Mouse (Mus musculus) lung, postnatal 0 days (tissue): ENCODE measurements around the gene Gtf2a2. TPM values are rescaled to one million over a fixed set of nuclear protein-coding genes. Genes with fewer than 3 reads are reported as not detected.

ENCODE experiments used
- ATAC-seq: fragments of 200-750 bp; cut with Nextera tagmentation; 2 replicates; pipeline ENCODE4 v1.8.0; 2017; ENCODE audit warnings: moderate library complexity
- DNase-seq: peaks from one replicate; pipeline ENCODE4 v3.0.0-alpha.2; 2016; ENCODE audit warnings: low spot score
- H3K27ac ChIP-seq: fragments of 300-500 bp; sonication (generic); 2 replicates; pipeline ENCODE4 v1.5.1; 2014; ENCODE audit warnings: antibody characterized with exemption, mild to moderate bottlenecking, low read length, mixed read lengths
- H3K27me3 ChIP-seq: fragments of 300-500 bp; sonication (generic); replicated peaks from 2 replicates; pipeline ENCODE4 v1.6.1; 2014; ENCODE audit warnings: low read length, mixed read lengths; ENCODE audit not compliant: insufficient read depth
- H3K36me3 ChIP-seq: fragments of 300-500 bp; sonication (generic); 2 replicates; pipeline ENCODE4 v1.6.1; 2014; ENCODE audit warnings: low read length, mixed read lengths; ENCODE audit not compliant: insufficient read depth
- H3K4me1 ChIP-seq: fragments of 300-500 bp; sonication (generic); 2 replicates; pipeline ENCODE4 v1.6.1; 2014; ENCODE audit warnings: antibody characterized with exemption, low read depth, low read length, mixed read lengths; ENCODE audit not compliant: insufficient read depth
- H3K4me2 ChIP-seq: fragments of 300-500 bp; sonication (generic); replicated peaks from 2 replicates; pipeline ENCODE4 v1.6.1; 2014; ENCODE audit warnings: low read depth, mild to moderate bottlenecking, low read length, moderate library complexity, mixed read lengths
- H3K4me3 ChIP-seq: fragments of 300-500 bp; sonication (generic); 2 replicates; pipeline ENCODE4 v1.5.1; 2014; ENCODE audit warnings: low read depth, low read length
- H3K9ac ChIP-seq: fragments of 300-500 bp; sonication (generic); replicated peaks from 2 replicates; pipeline ENCODE4 v1.6.1; 2014; ENCODE audit warnings: low read depth, mild to moderate bottlenecking
- H3K9me3 ChIP-seq: fragments of 300-500 bp; sonication (generic); 2 replicates; pipeline ENCODE4 v1.6.1; 2016; ENCODE audit warnings: low read length, mixed read lengths
- CTCF ChIP-seq: IDR thresholded peaks from 2 replicates; pipeline ENCODE4 v1.5.1; 2016; ENCODE audit warnings: antibody characterized with exemption, mild to moderate bottlenecking
- EP300 ChIP-seq: IDR thresholded peaks from 2 replicates; pipeline ENCODE4 v1.6.1; 2016; ENCODE audit warnings: antibody characterized with exemption, mild to moderate bottlenecking, control low read depth
- WGBS: fragments of 180-500 bp; shearing (Covaris S2); extraction: QIAGEN DNeasy Blood & Tissue Kit; methylation state at CpG from one replicate; pipeline ENCODE4 v1.1.7; 2014; 5-methylcytosine and 5-hydroxymethylcytosine counted together
- polyA plus RNA-seq: library from polyadenylated mRNA; unstranded; fragments of >200 nt; fragmentation: Nextera tagmentation; extraction: Ambion mirVana; gene quantifications from 2 replicates; pipeline ENCODE4 v1.2.1, GENCODE M21; 2015

Gtf2a2 gene
- polyA plus RNA-seq, 1 experiment from 2014 or later, result 142 TPM

- H3K4me2 ChIP-seq, result no peak within 1 kb of the TSS
- H3K27me3 ChIP-seq, result 0 out of 2 replicates have a peak, but pooled peaks cover 3% of the 10 kb centered on the region
- H3K9me3 ChIP-seq, result no peaks in the 10 kb centered on the region
- WGBS, result 56% methylated on average over 7 of the region's 7 CpGs
- no peak within 1 kb of the TSS for H3K4me3 ChIP-seq
- no peak for TF ChIP-seq EP300
- no peak for TF ChIP-seq CTCF
- DNase-seq (no peak), ATAC-seq (no peak)
- no peaks in the 10 kb centered on the region for H3K36me3 ChIP-seq
- no peak within 1 kb of the TSS for H3K27ac ChIP-seq
- H3K4me1 ChIP-seq, result no peaks in the 10 kb centered on the region
- H3K9ac ChIP-seq, result no peak within 1 kb of the TSS
Observed at GRCm38 (mm10) chr9:70037988-70038387, 25.6 kb downstream of the Gtf2a2 start, which contains the start of gene Gcnt3. Gene Gcnt3, minus strand, starts transcription at chr9:70038088.

- Histone ChIP-seq H3K4me3 (no peak overlapping the region), H3K36me3 (no peaks in the 10 kb centered on the region), H3K9me3 (no peaks in the 10 kb centered on the region), H3K9ac (no peak overlapping the region), H3K4me2 (no peak overlapping the region), H3K4me1 (no peaks in the 10 kb centered on the region), H3K27ac (no peak overlapping the region), H3K27me3 (no peaks in the 10 kb centered on the region)
- TF ChIP-seq EP300 (no peak), CTCF (no peak)
- ATAC-seq (no peak), DNase-seq (no peak)
- 84% methylated on average over 6 of the region's 6 CpGs for WGBS
Observed at GRCm38 (mm10) chr9:70039597-70040385, 27.4 kb downstream of the Gtf2a2 start.

GRCm38 (mm10) chr9:70040570-70040969 lies 28.2 kb downstream of the Gtf2a2 start:
- H3K27me3 ChIP-seq, result no peaks in the 10 kb centered on the region
- H3K4me1 ChIP-seq, result no peaks in the 10 kb centered on the region
- no peak overlapping the region for H3K27ac ChIP-seq
- H3K9me3 ChIP-seq, result no peaks in the 10 kb centered on the region
- no peaks in the 10 kb centered on the region for H3K36me3 ChIP-seq
- WGBS, result 83% methylated on average over 11 of the region's 11 CpGs
- no peak overlapping the region for H3K4me2 ChIP-seq
- TF ChIP-seq CTCF (peak; percentile 13), EP300 (no peak)
- ATAC-seq (no peak), DNase-seq (no peak)
- H3K4me3 ChIP-seq, result no peak overlapping the region
- no peak overlapping the region for H3K9ac ChIP-seq

GRCm38 (mm10) chr9:70042137-70042536 lies 29.8 kb downstream of the Gtf2a2 start:
- no peaks in the 10 kb centered on the region for H3K4me1 ChIP-seq
- TF ChIP-seq CTCF, result no peak
- no peak for TF ChIP-seq EP300
- no peak overlapping the region for H3K27ac ChIP-seq
- no peaks in the 10 kb centered on the region for H3K36me3 ChIP-seq
- no peaks in the 10 kb centered on the region for H3K27me3 ChIP-seq
- H3K9me3 ChIP-seq, result no peaks in the 10 kb centered on the region
- no peak overlapping the region for H3K9ac ChIP-seq
- no peak overlapping the region for H3K4me3 ChIP-seq
- WGBS, result 86% methylated on average over 4 of the region's 4 CpGs
- ATAC-seq (no peak), DNase-seq (no peak)
- no peak overlapping the region for H3K4me2 ChIP-seq

GRCm38 (mm10) chr9:70042935-70043334 lies 30.6 kb downstream of the Gtf2a2 start:
- WGBS, result 75% methylated on average over 1 of the region's 1 CpGs
- no peaks in the 10 kb centered on the region for H3K27me3 ChIP-seq
- DNase-seq, result no peak
- H3K27ac ChIP-seq, result no peak overlapping the region
- no peaks in the 10 kb centered on the region for H3K9me3 ChIP-seq
- TF ChIP-seq EP300, result no peak
- TF ChIP-seq CTCF, result no peak
- no peak for ATAC-seq
- H3K9ac ChIP-seq, result no peak overlapping the region
- H3K4me3 ChIP-seq, result no peak overlapping the region
- H3K36me3 ChIP-seq, result no peaks in the 10 kb centered on the region
- H3K4me1 ChIP-seq, result no peaks in the 10 kb centered on the region
- no peak overlapping the region for H3K4me2 ChIP-seq

- TF ChIP-seq EP300 (no peak), CTCF (no peak)
- Histone ChIP-seq H3K4me1 (no peaks in the 10 kb centered on the region), H3K4me2 (no peak overlapping the region), H3K36me3 (no peaks in the 10 kb centered on the region), H3K9me3 (no peaks in the 10 kb centered on the region), H3K4me3 (no peak overlapping the region), H3K27me3 (no peaks in the 10 kb centered on the region), H3K27ac (no peak overlapping the region), H3K9ac (no peak overlapping the region)
- ATAC-seq, result no peak
- no peak for DNase-seq
- WGBS, result 48% methylated on average over 2 of the region's 2 CpGs
Observed at GRCm38 (mm10) chr9:70044865-70045264, 32.5 kb downstream of the Gtf2a2 start.

- Histone ChIP-seq H3K4me3 (no peak overlapping the region), H3K27me3 (no peaks in the 10 kb centered on the region), H3K9me3 (no peaks in the 10 kb centered on the region), H3K36me3 (no peaks in the 10 kb centered on the region), H3K27ac (no peak overlapping the region), H3K4me1 (no peaks in the 10 kb centered on the region), H3K4me2 (no peak overlapping the region), H3K9ac (no peak overlapping the region)
- 68% methylated on average over 6 of the region's 6 CpGs for WGBS
- ATAC-seq (no peak), DNase-seq (no peak)
- TF ChIP-seq CTCF (no peak), EP300 (no peak)
Observed at GRCm38 (mm10) chr9:70046255-70046654, 33.9 kb downstream of the Gtf2a2 start.
